Mouse (Mus musculus) liver, embryonic 15.5 days (tissue): Measurements from ENCODE around the gene Rsph1. TPM values are rescaled to one million over a fixed set of nuclear protein-coding genes. Genes with fewer than 3 reads are reported as not detected.

Experiments
- ATAC-seq: fragments of 200-750 bp; cut with Nextera tagmentation; 2 replicates; pipeline ENCODE4 v1.8.0; 2017; ENCODE audit warnings: moderate number of reproducible peaks, mild to moderate bottlenecking, moderate library complexity; ENCODE audit not compliant: insufficient read depth
- H3K27ac ChIP-seq: fragments of 300-500 bp; sonication (generic); replicated peaks from 2 replicates; pipeline ENCODE4 v1.5.1; 2015; ENCODE audit warnings: mild to moderate bottlenecking, inconsistent platforms
- H3K27me3 ChIP-seq: fragments of 300-500 bp; sonication (generic); 2 replicates; pipeline ENCODE4 v1.6.1; 2015; ENCODE audit warnings: mild to moderate bottlenecking, inconsistent platforms
- H3K36me3 ChIP-seq: fragments of 300-500 bp; sonication (generic); replicated peaks from 2 replicates; pipeline ENCODE4 v1.6.1; 2015; ENCODE audit warnings: moderate library complexity, mild to moderate bottlenecking, inconsistent platforms
- H3K4me1 ChIP-seq: fragments of 300-500 bp; sonication (generic); replicated peaks from 2 replicates; pipeline ENCODE4 v1.6.1; 2015; ENCODE audit warnings: inconsistent platforms
- H3K4me2 ChIP-seq: fragments of 300-500 bp; sonication (generic); 2 replicates; pipeline ENCODE4 v1.6.1; 2015; ENCODE audit warnings: moderate library complexity, mild to moderate bottlenecking, inconsistent platforms
- H3K4me3 ChIP-seq: fragments of 300-500 bp; sonication (generic); replicated peaks from 2 replicates; pipeline ENCODE4 v1.5.1; 2015; ENCODE audit warnings: mild to moderate bottlenecking, inconsistent platforms
- H3K9ac ChIP-seq: fragments of 300-500 bp; sonication (generic); 2 replicates; pipeline ENCODE4 v1.6.1; 2015; ENCODE audit warnings: moderate library complexity, mild to moderate bottlenecking, inconsistent platforms
- H3K9me3 ChIP-seq: fragments of 300-500 bp; sonication (generic); replicated peaks from 2 replicates; pipeline ENCODE4 v1.6.1; 2016; ENCODE audit warnings: inconsistent platforms
- WGBS: fragments of 180-500 bp; shearing (Covaris S2); methylation state at CpG from one replicate; pipeline ENCODE4 v1.1.7; 2015; ENCODE audit warnings: mixed read lengths; ENCODE audit not compliant: insufficient replicate concordance; 5-methylcytosine and 5-hydroxymethylcytosine counted together
- polyA plus RNA-seq: library from polyadenylated mRNA; unstranded; fragments of >200 nt; fragmentation: Nextera tagmentation; extraction: Ambion mirVana; gene quantifications from 2 replicates; pipeline ENCODE4 v1.2.1, GENCODE M21; 2015

Rsph1 gene
- polyA plus RNA-seq, 1 experiment from 2014 or later, result 0.25 TPM

DNA sequence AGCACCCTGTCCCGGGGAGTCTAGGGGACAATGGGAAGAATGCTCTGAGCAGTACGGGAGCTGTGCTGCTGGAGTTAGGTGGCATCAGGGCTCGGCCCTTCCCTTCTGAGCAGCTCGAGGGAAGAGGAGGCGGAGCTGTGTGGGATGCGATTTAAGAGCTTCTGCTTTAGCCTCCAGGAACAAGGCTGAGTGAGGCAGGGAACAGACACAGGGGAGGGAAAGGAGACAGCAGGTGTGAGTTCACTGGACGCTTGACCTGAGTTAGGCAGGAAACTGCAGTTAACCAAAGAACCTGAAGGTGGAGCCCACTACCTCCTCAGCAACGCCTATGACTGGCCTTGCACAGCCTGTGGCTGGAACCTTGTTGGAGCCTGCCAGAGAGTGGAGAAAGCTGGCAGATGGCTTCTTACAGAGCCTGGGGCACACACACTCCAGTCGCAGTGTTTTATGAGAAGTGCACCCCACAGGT lies 22.7 kb downstream of the Rsph1 start:
- no peaks in the 10 kb centered on the region for H3K4me1 ChIP-seq
- no peaks in the 10 kb centered on the region for H3K27me3 ChIP-seq
- H3K9ac ChIP-seq, result no peak overlapping the region
- H3K4me3 ChIP-seq, result no peak overlapping the region
- H3K4me2 ChIP-seq, result no peak overlapping the region
- no peak for ATAC-seq
- no peaks in the 10 kb centered on the region for H3K9me3 ChIP-seq
- 20% methylated on average over 9 of the region's 9 CpGs for WGBS
- H3K27ac ChIP-seq, result no peak overlapping the region
- no peaks in the 10 kb centered on the region for H3K36me3 ChIP-seq

DNA sequence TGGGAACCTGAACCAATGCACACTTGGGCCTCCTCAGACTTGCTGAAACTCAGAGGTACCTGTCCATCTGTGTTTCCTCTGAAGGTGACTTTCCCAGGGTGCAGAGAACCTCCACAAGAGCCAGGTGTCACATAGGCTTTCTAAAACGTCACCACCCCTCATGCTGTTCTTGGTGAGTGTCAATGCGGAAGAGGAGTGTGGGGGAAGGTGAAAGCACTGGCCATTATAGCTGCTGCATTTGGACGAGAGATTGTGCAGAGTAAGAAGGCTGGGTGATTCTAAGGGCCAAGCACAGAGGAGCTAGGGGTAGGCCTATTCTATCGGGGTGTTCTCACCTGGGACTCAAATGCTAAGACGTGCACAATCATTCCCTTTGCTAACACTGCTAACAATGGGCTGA lies 23.2 kb downstream of the Rsph1 start:
- WGBS, result 48% methylated on average over 5 of the region's 5 CpGs
- Histone ChIP-seq H3K4me2 (no peak overlapping the region), H3K27ac (no peak overlapping the region), H3K9me3 (no peaks in the 10 kb centered on the region), H3K36me3 (no peaks in the 10 kb centered on the region), H3K4me3 (no peak overlapping the region), H3K9ac (no peak overlapping the region), H3K27me3 (no peaks in the 10 kb centered on the region), H3K4me1 (no peaks in the 10 kb centered on the region)
- no peak for ATAC-seq

DNA sequence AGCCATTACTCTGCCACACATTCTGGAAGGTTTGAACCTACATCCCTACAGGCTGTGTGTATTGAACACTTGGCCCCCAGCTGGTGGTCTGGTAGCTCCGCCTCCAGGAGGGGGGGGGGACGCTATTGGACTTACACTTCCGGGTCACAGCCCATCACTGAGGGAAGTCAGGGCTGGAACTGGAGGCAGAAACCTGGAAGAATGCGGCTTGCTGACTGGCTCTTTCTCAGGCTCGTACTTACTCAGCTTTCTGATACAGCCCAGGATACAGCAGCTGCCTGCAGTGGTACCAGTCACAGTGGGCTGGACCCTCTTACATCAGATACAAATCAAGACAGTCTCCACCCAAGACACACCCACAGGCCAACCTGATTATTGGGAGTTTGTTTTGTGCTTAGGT lies 30.0 kb downstream of the Rsph1 start:
- 0 out of 2 replicates have a peak, but pooled peaks cover 2% of the 10 kb centered on the region for H3K4me1 ChIP-seq
- no peak overlapping the region for H3K9ac ChIP-seq
- H3K27me3 ChIP-seq, result no peaks in the 10 kb centered on the region
- H3K4me3 ChIP-seq, result no peak overlapping the region
- no peaks in the 10 kb centered on the region for H3K9me3 ChIP-seq
- H3K36me3 ChIP-seq, result 0 out of 2 replicates have a peak, but pooled peaks cover 5% of the 10 kb centered on the region
- no peak for ATAC-seq
- no peak overlapping the region for H3K27ac ChIP-seq
- H3K4me2 ChIP-seq, result no peak overlapping the region
- 44% methylated on average over 5 of the region's 5 CpGs for WGBS

DNA sequence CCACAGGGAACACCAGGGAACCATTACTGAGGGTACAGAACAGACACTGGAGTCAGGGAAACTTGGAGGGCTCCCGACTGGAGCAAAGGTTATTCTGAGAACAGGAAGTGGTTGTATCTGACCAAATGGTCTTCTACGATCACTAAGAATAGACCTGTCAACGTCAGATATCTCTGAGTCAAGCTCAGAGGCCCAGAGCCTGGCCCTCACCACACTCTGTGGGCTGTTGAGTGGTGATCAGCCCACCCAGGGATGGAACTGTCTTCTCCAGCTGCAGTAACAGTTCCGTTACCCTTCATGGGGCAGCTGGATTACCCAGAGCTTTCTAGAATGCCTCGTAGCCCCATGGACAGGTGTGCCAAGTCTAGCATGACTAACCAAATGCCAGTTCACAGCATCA lies 31.9 kb downstream of the Rsph1 start:
- no peak overlapping the region for H3K27ac ChIP-seq
- no peak overlapping the region for H3K4me2 ChIP-seq
- H3K9me3 ChIP-seq, result no peaks in the 10 kb centered on the region
- no peaks in the 10 kb centered on the region for H3K27me3 ChIP-seq
- WGBS, result 25% methylated on average over 5 of the region's 5 CpGs
- ATAC-seq, result no peak
- 0 out of 2 replicates have a peak, but pooled peaks cover 2% of the 10 kb centered on the region for H3K4me1 ChIP-seq
- no peak overlapping the region for H3K9ac ChIP-seq
- H3K36me3 ChIP-seq, result 0 out of 2 replicates have a peak, but pooled peaks cover 10% of the 10 kb centered on the region
- no peak overlapping the region for H3K4me3 ChIP-seq

DNA sequence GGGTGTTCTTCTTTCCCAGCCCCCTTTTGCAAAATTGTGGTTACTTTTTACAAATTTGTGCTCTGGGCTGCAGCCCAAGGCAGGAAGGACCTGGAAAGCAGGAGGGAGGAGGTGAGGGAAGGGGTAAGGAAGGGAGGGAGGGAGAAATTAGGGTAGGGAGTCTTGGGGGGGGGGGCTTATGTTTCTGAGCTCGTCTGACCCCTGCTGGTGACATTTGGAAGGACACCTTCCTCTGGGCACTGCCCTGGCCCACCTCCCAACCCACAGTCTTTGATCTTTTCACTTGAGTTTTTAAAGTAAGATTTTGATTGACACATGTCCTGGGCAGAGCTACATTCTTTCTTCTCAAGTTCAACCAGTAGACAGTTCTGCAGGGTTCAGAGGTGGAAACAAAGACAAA lies 34.4 kb downstream of the Rsph1 start:
- H3K27ac ChIP-seq, result no peak overlapping the region
- H3K4me1 ChIP-seq, result peaks cover 12% of the 10 kb centered on the region
- H3K4me2 ChIP-seq, result no peak overlapping the region
- ATAC-seq, result no peak
- WGBS, result 0% methylated on average over 1 of the region's 1 CpGs
- no peak overlapping the region for H3K4me3 ChIP-seq
- no peaks in the 10 kb centered on the region for H3K9me3 ChIP-seq
- H3K27me3 ChIP-seq, result no peaks in the 10 kb centered on the region
- peaks cover 17% of the 10 kb centered on the region; the same call in 1 of the 2 replicates for H3K36me3 ChIP-seq
- no peak overlapping the region for H3K9ac ChIP-seq

DNA sequence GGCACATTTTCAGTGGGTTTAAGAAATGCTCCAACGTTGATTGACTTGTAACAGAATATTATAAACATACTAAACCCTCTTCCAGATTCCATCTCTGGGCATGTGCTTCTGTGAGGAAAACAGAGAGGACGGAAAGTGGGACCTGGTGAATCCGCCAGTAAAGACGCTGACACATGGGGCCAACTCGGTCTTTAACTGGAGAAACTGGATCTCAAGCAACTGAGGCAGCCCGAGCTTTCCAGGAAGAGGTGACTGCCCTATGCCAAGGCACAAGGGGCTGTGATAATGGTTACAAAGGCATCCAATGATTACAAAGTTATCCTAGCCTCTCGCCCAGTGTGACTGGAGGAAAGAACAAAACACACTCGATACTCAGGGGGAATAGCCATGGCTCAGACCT lies 36.0 kb downstream of the Rsph1 start:
- no peak for ATAC-seq
- no peaks in the 10 kb centered on the region for H3K9me3 ChIP-seq
- H3K4me1 ChIP-seq, result peaks cover 12% of the 10 kb centered on the region
- no peak overlapping the region for H3K4me3 ChIP-seq
- no peaks in the 10 kb centered on the region for H3K27me3 ChIP-seq
- H3K4me2 ChIP-seq, result no peak overlapping the region
- 72% methylated on average over 8 of the region's 8 CpGs for WGBS
- H3K27ac ChIP-seq, result no peak overlapping the region
- no peak overlapping the region for H3K9ac ChIP-seq
- H3K36me3 ChIP-seq, result peaks cover 31% of the 10 kb centered on the region; the same call in 1 of the 2 replicates

DNA sequence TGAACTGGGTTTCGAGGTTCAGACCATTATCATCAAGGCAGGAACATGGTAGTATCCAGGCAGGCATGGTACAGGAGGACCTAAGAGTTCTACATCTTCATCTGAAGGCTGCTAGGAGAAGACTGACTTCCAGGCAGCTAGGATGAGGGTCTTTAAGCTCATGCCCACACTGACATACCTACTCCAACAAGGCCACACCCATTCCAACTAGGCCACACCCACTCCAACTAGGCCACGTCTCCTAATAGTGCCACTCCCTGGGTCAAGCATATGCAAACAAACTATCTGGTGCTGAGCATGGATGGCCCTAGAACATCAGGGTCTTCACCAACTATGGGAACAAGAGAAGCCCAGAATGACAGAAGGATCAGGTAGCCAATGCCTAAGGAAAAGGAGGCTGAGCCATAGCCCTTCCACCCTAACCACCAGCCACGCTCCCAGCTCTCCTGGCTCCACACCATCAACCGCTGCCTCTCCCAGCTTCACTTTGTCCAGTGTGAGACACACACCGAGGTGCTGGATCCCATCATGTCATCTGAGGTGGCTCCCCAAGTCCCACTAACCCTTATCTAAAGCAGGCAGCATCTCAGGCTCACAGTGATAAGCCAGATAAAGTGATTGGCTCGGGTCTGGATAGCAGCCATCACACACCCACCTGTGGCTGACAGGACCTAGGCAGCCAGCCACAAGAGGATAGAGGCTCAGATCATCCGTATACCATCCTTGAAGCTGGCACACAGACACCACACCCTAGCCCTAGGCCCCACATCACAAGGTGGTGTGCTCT lies 38.8 kb downstream of the Rsph1 start:
- H3K36me3 ChIP-seq, result peaks cover 52% of the 10 kb centered on the region; the same call in 1 of the 2 replicates
- peaks cover 10% of the 10 kb centered on the region for H3K4me1 ChIP-seq
- H3K4me3 ChIP-seq, result no peak overlapping the region
- no peak overlapping the region for H3K27ac ChIP-seq
- peak; percentile 56 for ATAC-seq
- no peak overlapping the region for H3K9ac ChIP-seq
- H3K27me3 ChIP-seq, result no peaks in the 10 kb centered on the region
- WGBS, result 51% methylated on average over 7 of the region's 7 CpGs
- no peak overlapping the region for H3K4me2 ChIP-seq
- no peaks in the 10 kb centered on the region for H3K9me3 ChIP-seq

DNA sequence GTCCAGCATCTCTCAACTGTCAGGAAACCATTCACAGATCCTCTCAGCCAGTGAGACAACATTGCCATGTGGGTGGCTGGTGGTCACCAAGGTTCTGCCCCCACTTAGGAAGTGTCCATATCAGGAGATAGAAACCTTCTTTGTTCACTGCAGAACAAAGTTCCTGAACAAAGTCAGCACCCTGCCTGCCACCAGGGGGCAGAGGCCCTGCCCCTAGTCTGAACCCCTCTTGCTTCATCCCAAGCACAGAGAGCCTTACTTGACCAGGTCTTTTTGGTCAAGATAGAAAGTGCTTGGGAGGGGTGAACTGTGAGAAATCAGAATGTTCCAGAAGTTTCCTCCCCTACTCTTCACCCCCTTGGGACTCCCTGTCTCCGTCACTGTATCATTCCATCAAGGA lies 41.3 kb downstream of the Rsph1 start:
- ATAC-seq, result no peak
- no peak overlapping the region for H3K27ac ChIP-seq
- 81% methylated on average over 1 of the region's 1 CpGs for WGBS
- H3K4me2 ChIP-seq, result no peak overlapping the region
- H3K27me3 ChIP-seq, result no peaks in the 10 kb centered on the region
- no peaks in the 10 kb centered on the region for H3K9me3 ChIP-seq
- H3K36me3 ChIP-seq, result peaks cover 65% of the 10 kb centered on the region
- H3K4me3 ChIP-seq, result no peak overlapping the region
- peaks cover 10% of the 10 kb centered on the region for H3K4me1 ChIP-seq
- H3K9ac ChIP-seq, result no peak overlapping the region

DNA sequence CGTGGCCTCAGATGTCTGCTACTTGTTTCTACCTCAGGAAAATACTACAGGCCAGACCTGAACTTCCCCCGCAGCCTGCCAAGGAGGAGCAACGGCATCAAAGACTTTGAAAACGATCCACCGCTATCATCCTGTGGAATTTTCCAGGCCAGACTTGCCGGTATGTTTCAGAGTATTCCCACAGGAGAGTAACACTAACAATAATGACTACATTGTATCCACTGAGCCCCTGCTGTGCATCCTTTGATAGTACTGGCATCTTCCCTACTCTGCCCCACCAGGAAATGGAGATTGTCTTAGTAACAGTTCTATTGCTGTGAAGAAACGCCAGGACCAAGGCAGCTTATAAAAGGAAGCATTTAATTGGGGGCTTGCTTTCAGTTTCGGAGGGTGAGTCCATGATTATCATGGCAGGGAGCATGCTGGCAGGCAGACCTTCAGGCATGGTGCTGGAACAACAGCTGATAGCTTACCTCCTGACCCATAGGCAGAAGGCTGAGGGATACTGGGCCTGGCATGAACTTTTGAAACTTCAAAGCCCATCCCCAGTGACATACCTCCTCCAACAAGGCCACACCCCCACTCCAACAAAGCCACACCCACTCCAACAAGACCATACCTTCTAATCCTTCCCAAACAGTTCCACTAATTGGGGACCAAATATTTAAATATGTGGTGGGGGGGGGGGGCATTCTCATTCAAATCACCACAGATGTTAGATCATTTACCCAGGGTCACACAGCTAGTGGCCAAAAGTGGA lies 44.8 kb downstream of the Rsph1 start:
- no peaks in the 10 kb centered on the region for H3K27me3 ChIP-seq
- no peak overlapping the region for H3K27ac ChIP-seq
- H3K9me3 ChIP-seq, result no peaks in the 10 kb centered on the region
- H3K4me3 ChIP-seq, result no peak overlapping the region
- ATAC-seq, result no peak
- H3K9ac ChIP-seq, result no peak overlapping the region
- no peak overlapping the region for H3K4me2 ChIP-seq
- no peaks in the 10 kb centered on the region for H3K4me1 ChIP-seq
- H3K36me3 ChIP-seq, result peaks cover 55% of the 10 kb centered on the region
- 80% methylated on average over 8 of the region's 8 CpGs for WGBS

DNA sequence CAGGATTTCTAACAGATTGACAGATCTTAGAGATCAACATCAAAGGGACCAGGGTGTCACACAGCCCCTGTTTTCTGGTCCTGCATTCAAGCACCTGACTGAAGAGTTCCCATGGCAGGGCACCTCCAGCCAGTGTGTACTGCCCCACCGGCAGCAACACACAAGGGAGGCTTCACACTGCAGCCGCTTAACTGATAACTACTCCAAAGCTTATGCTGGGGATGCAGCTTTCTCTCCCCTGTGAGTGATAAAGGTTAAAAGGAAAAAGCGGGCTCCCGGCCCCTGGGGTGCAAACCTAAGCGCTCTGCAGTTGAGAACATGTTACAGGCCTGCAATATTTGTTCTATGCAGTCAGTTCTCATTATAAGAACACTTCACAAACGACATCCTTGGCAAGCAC lies 45.4 kb downstream of the Rsph1 start:
- no peaks in the 10 kb centered on the region for H3K9me3 ChIP-seq
- WGBS, result 68% methylated on average over 6 of the region's 6 CpGs
- H3K27me3 ChIP-seq, result no peaks in the 10 kb centered on the region
- H3K4me3 ChIP-seq, result no peak overlapping the region
- ATAC-seq, result no peak
- no peak overlapping the region for H3K27ac ChIP-seq
- no peak overlapping the region for H3K9ac ChIP-seq
- H3K4me2 ChIP-seq, result no peak overlapping the region
- no peaks in the 10 kb centered on the region for H3K4me1 ChIP-seq
- H3K36me3 ChIP-seq, result peaks cover 51% of the 10 kb centered on the region

DNA sequence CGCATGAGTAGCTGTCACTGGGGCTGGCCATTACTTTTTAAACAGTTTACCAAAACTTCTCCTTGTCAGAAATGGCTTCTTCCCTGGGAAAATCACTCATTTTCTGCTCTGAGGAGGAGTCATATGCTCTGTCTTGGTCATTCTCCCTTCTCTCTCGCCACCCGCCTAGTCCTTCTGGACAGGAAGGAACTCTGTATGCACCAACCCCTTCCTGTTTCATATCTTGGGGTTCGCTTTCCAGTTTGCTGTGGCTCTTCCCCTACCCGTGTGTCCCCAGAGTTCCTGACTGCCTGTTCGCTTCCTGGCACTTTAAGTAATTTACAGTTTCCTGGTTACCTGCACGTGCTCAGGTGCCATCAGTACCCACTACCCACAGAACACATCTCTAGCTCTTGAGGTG lies 50.3 kb downstream of the Rsph1 start:
- H3K9me3 ChIP-seq, result no peaks in the 10 kb centered on the region
- H3K27ac ChIP-seq, result no peak overlapping the region
- no peaks in the 10 kb centered on the region for H3K27me3 ChIP-seq
- no peak for ATAC-seq
- H3K4me1 ChIP-seq, result peaks cover 20% of the 10 kb centered on the region
- H3K36me3 ChIP-seq, result peaks cover 8% of the 10 kb centered on the region
- no peak overlapping the region for H3K9ac ChIP-seq
- H3K4me3 ChIP-seq, result no peak overlapping the region
- 52% methylated on average over 7 of the region's 7 CpGs for WGBS
- no peak overlapping the region for H3K4me2 ChIP-seq
